Mouse (Mus musculus) spleen, postnatal 4 days (tissue): ENCODE results near the gene Prodh2.
"Not testable (repeated sequence)": the region's sequence is repeated elsewhere in the genome, so short reads cannot be mapped to it uniquely, and the experiment has no call there.

Source experiments
- DNase-seq, 2 experiments: peaks; one replicate each; pipeline ENCODE4 v3.0.0; 2022; ENCODE audit warnings: low spot score in 2 of 2

Gene Prodh2

DNA sequence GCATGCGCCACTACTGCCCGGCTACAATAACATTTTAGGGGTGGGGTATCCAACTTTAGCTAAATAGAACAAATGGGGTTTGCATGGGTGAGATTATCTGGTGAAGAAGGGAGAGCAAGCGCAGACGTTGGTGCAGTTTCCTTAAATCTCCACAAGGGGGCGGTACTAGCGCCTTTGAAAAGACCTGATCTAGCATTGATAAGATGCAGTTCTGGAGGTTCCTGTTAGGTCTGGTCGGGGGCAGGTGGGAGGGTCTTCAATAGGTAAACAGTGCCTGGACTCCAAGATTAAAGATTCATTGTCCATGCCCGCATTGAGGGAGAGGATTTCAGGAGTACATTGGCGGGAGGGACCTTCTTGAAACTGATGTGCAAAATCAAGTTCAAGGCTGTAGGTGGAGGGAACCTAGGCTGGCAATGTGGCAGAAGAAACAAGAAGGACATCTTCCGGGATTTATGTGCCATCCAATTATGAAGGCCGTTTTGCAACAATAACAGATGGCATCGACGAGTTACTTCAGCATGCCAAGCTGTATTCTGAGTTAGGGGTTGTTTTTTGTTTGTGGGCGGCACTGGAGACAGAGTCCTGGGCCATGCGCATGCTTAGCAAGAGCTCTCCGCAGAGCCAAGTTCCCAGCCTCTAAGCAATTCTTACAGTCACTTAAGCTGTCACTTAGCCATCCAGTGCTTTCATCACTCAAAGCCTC, 3.0 kb upstream of the Prodh2 start:
- peak; percentile 36 to 71 for DNase-seq

DNA sequence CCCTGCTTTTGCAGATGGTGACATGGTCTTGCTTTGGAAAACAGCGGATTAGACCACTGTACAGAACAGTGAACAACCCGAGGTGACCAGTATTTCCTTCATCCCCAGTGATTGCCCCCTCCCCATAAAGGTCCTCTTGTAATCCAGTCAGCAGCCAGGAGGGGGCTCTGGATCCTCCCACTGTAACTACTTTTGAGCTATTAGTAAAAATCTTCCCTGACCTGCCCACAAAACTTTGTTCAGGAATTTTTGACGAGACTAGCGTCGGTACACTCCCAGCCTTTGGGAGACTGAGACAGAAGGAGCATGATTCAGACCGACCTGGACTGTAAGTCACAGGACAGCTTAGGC, 2.5 kb upstream of the Prodh2 start:
- DNase-seq: no peak

DNA sequence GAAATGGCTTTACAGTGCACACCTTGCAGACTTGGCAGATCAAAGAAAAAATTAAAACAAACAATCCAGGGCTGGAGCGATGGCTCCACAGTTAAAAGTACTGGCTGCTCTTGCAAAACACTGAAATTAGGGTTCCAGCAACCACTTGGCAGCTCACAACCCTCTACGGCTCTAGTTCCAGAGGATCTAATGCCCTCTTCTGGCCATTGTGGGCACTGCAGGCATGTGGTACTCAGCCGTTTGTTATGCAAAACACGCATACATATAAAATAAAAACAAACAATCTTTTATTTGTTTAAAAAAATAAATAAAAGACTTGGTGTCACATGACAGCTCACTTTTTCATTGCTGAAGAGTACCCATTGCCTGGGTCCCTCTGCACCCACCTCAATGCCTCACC, 657 bp upstream of the Prodh2 start:
- peak; percentile 69 to 91 for DNase-seq

DNA sequence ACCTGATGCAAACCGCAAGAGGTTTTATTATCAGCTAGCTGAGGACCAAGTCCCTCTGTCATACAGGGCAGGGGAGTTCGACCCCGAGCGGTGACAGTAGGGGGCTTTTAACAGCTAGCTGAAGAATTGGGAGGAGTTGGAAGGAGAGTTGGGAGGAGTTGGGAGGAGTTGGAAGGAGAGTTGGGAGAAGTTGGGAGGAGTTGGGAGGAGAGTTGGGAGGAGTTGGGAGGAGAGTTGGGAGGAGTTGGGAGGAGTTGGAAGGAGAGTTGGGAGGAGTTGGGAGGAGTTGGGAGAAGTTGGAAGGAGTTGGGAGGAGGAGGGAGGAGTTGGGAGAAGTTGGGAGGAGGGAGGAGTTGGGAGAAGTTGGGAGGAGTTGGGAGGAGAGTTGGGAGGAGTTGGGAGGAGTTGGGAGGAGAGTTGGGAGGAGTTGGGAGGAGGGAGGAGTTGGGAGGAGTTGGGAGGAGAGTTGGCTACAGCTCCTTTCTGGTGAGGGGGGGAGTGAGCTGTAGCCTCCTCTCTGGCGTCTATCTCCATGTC, 2.2 kb downstream of the Prodh2 start:
- DNase-seq: not testable (repeated sequence)

DNA sequence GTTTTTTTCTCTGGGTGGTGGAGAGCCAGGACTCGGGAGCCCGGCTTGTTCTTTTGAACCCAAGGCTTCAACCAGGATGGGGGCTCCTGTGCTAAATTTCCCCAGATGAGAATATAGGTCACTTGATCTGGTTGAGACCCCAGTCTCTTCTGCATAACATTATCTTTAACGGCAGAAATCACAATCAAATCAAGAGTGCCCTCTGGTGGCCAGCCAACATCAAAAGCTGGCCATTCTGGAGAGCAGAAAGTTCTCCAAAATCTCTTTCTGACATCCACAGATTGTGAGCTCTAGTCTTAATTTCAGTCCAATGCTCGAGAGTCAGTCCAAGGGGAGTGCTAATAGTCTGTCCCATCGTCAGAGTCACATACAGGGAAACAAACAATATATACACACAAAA, 7.7 kb downstream of the Prodh2 start:
- DNase-seq: not testable (repeated sequence)

DNA sequence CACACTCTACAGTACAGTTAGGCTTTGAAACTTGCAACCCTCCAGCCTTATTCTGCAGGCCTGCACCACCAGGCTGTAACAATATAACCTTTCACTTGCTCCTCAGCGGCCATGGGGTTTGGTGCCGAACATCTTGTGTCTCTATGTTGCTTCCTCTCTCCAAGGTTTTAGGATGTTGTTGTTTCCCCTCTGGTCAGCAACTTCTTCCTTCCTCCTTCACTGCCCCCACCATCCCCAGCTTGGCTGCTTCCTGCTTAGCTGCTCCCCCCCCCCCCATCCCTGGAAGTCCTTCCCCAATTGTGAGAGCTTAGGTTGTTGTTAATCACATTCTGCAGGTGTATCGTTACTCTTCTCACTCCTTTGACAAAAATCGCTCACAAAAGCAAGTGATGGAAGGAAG, 14.6 kb downstream of the Prodh2 start:
- DNase-seq: no peak

DNA sequence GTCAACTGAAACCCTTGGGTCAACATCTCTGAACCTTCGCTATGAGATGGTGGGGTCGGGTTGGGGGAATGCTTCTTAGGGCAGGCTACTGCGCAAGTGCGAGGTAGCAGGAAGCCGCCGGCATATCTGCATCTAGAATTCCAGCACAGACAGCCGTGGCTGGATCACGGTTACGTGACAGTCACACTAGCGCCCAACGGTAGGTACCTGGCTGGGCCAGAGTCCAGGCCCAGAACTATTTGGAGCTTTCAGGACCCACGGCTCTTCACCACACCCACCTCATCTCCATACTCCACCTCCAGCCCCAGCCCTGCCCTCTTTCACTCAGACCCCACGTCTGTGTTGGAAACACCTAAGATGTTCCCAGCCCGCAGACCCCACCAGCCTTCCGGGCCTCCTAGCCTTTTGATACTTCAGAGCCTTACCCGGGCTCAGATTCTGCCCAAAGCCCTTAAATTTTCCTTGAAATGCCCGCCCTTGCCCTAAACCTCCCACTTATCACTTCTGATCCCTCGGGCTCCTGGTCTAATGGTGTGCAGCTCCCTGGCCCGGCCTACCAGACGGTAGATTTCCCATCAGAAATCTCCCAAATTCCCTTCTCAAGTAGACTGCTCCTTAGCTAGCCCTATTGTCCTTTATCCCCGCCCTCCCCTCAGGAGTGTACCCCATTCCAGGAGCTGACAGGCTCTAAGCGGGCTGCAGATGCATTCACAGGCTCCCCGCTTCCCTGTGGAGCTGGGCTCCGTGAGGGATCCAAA, 21.8 kb downstream of the Prodh2 start:
- no peak for DNase-seq

DNA sequence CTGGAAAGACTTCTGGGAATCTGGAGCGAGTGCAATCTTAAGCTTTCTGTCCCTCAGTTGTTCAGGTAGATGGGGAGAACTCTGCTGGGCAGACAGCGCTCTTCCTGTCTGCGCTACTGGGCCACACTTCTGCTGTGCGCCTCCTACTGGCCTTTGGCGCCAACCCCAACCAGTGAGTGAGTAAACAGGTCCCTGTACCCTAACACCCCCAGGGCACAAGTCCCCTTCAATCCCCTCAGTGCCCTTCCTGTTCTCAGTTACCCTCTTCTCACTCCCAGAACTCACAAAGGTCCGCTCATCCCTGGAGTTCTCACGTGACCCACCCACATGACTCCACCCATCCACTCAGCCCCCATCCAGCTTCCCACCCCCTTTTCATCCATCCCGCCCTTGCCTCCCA, 24.9 kb downstream of the Prodh2 start:
- DNase-seq: no peak

DNA sequence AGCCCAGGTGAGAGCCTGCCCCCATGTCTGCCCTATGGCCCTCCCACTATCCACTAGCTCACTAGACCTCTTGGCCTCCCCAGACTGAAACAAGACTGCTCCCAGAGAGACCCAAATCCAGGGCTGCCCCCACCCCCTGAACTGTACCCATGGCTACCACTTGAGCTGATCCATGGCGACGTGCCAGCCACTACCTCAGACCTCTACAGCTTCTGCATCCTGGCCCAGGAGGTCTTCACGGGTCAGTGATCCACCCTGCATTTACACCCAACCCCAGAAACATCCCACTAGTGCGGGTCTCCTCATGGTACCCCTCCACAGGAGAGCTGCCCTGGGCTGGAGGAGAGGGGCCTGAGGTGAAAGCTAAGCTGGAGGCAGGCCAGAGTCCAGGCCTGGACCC, 27.0 kb downstream of the Prodh2 start:
- no peak for DNase-seq

DNA sequence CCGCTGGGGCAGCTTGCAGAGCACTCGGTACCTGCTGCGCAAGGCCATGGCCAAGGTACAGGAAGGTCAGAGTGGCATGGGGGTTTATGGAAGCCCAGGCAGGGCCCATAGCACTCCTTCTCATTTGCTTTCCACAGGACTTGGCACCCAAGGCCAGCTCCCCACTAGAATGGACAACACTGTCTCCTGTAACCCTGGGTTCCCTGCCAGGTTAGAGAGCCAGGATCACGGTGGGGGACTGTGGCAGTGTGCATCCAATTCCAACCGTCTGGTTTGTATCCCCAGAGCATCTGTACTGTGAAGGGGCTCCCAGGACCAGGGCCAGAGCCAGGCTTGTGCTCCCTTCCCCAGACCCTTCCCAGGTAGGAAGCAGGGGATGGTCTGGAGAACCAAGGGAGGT, 27.4 kb downstream of the Prodh2 start:
- no peak for DNase-seq

DNA sequence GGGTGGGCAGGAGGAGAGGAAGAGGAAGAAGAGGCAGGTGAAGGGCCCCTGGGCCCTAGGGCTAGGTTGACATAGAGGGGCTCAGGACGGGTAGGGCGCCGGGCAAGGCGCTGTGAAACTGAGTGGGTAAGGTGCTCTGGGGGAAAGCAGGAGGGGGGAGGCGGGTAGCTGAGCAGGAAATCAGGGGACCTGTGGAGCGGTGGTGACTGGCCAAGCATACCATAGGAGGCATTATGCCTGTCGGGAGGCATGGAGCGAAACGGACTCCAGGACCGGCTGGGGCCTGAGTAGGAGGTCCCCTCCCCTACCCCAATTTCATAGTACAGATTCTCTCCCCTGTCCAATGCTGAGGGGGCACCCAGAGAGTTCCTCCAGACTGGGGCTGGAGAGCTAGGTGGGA, 29.4 kb downstream of the Prodh2 start:
- no peak for DNase-seq

DNA sequence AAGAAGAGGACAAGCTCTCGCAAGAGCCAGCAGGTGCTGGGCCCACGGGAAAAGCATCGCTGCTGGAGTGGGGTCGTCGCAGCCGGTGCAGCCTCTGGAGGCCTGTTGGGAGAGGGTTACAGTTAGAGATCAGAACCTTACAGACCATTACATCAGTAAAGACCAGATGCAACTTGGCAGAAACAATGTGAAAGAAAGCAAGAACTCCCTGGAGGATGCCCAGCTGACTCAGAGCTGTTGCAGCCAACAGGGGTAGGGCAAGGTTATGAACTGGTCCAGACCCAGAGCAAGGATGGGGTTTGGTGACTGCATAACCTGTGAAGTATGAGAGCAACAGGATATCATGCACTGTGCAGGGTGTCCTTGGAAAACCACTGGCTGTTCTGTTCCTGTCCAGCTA, 31.1 kb downstream of the Prodh2 start:
- DNase-seq: no peak

DNA sequence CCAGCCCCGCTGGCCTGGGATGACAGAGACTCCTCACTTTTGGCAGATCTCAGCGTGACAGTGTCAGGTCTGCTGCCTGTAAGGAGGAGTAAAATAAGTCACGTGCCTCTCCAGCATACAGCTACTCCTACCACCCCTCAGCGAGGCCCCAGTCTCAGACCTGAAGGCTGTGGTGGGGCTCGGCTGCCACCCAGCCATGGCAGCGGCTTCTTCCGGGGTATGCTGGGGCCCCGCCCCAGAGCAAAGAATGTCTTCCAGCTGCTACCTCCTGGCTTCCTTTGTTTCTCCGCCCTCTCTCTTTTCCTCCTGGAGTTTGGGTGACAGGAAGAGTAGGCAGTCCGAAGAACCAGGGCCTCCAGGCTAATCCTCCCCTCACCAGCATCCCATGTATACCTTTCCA, 32.5 kb downstream of the Prodh2 start:
- DNase-seq: peak in 1 of 2 experiments; percentile 61

DNA sequence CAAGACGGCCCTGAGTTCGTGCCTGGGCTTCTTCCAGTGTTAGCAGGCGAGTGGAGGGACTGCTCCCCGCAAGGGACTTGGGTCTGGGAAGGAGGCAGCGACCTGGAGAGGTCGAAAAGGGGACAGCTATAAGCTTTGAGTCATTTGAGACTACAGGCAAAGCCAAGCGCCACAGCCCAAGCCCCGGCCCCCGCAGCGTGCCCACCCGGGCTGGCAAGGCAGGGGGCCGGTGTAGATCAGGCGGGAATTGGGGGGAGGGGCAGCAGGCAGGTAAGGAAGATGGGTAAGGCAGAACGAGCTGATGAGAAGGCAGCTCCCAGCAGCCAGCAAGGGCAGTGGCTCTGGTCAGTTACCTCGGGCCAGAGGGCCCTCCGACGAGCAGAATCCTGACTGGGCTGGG, 33.0 kb downstream of the Prodh2 start:
- DNase-seq: peak in 1 of 2 experiments; percentile 59

DNA sequence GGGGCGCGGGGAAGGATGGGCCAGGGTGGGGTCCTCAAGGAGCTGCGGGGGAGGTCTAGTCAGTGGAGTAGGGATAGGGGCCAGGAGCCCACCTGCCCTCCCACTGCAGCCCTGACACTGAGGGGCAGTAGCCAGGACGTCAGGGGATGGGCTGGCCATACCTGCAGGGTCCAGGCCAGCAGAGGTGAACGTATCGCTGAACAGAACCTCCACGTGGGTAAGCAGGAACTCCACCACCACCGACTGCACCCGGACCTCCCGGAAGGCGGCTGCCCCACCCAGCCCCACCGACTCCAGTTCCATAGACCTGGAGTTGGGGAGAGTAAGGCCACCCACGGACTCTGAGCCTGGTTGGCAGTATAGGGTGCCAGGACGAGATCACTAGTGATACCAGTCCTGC, 33.6 kb downstream of the Prodh2 start:
- DNase-seq: peak in 1 of 2 experiments; percentile 58

DNA sequence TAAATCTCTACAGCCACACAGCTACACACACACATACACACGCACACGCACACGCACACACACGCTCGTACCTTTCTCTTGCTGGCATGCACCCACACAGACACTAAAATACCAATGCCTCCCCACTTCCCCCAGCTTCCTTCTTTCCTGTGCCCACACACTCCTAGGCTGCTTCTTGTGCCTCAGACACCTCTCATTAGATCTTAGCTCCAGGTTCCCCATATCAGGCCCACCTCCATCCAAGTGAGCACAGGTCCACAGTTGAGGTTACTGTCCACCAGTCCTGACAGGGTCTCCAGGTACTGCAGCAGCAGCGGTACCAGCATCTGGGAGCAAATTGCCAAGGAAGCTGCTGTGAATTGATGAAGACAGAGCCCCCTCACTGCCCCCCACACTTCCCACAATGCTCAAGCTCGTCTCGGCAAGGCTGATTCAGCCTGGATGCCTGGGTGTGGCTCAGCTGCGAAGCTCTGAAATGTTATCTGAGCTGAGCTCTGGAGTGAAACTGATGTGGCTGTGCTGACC, 37.9 kb downstream of the Prodh2 start:
- DNase-seq: peak in 1 of 2 experiments; percentile 56

DNA sequence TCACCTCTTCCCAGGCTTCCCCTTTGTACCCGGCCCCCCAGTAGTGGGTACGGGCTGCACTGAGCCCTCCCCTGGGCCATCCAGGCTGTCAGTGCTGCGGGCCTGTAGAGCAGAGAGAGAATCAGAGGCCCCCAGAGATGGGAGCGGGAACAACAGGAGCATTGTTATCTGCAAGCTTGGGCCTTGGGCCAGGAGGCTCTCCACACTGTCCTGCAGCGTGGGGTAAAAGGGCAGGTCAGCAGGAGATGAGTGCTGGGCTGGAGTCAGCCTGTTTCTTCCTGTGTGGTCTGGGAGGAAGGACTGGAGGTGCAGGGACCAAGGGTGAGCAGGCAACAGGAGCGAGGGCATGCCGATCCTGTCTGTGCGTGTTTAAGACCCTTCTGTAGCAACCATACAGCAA, 39.5 kb downstream of the Prodh2 start:
- DNase-seq: peak in 1 of 2 experiments; percentile 60

DNA sequence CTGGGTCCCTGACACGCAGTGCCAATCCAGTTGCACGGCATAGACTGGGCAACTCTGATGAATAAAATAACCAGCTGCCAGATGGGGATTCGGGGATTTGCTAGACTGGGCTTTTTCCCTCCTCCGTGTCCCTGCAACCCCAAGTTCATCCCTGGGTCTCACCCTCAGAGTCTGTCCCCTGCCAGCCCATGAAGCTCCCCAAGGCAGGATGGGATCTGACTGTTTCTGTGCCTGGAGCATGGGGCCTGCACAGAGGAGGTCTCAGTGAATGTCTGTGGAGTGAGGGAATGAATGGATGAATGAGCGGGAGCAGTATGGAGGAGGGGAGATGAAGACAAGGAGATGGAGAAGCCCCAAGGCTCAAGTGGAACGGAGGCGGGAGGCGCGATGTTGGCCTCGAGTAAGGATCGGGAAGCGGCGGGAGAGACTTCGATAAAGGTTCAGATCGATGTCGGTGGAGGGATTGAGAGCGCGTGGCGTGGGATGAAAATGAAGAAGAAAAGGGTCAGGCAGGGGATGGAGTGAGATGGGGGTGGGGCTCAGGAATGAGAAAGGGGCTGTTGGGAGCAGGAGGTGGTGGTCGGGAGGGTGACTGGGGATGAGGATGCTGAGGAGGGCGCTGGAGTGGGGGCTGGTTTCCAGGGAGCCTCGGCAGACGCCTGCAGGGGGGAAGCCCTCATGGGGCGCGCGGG, 40.7 kb downstream of the Prodh2 start:
- peak in 1 of 2 experiments; percentile 71 for DNase-seq

DNA sequence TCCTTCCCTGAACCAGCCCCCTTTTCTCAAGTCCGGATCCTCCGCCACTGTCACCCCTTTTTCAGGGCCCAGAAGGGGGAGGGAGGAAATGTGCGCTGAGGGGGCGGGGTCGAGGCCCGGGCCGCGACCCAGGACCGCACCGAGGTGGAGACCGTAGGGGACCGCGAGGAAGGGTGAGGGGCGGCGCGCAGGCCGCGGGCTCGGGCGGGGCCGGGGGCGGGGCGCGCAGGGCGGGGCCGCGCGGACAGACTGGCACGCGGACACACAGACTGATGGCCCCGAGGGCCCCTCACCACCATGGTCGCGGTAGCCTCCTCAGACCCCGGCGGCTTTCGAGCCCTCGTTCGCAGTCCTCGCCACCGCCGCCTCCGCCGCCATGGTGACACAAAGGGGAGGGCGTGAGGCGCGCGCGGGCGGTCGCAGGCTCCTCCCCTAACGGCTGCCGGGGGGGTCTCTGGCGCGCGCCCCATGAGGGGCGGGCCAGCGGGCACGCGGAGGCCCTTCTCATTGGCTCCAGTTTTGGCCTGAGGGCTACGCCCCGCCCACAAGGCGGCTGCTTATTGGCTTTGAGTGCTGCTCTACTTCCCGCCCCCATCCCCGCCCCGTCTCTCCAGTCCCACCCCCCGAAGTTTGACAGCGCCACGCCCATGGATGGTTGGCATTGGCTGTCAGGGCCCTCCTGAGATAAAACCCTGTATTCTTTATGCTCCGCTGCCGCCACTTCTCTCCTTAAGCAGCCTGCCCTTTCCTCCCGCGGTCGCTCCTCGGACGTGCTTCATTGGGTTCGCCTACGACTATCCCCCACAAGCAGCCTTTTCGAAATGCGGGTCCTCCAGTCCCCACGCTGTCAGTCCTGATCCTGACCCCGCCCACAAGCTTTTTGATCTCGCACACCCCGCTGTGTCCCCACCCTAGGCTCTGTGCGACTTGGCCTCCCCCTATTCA, 41.5 kb downstream of the Prodh2 start, which contains the start of gene Arhgap33:
Arhgap33 (minus strand) TSS at position 428 of the 945 bp plus-strand sequence.
- peak; percentile 96 to 97 for DNase-seq

DNA sequence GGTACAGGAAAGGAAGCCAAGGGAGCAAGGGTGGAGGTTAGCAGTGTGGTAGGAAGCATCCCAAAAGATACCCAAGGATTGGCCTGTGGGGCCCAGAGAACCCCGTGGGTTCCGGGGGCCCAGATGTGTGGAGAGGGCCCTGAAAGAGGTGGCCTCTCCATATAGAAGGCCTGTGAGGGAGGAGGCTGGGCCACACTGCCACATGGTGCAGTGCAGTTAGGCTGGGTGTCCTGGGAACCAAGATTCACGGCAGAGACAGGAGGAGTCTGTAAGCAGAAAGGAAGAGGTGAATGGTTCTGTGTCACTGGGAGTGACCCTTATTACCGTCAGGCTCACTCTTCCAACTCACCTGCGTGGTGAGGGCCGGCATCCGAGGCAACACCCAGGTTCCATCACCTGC, 47.1 kb downstream of the Prodh2 start:
- no peak for DNase-seq

DNA sequence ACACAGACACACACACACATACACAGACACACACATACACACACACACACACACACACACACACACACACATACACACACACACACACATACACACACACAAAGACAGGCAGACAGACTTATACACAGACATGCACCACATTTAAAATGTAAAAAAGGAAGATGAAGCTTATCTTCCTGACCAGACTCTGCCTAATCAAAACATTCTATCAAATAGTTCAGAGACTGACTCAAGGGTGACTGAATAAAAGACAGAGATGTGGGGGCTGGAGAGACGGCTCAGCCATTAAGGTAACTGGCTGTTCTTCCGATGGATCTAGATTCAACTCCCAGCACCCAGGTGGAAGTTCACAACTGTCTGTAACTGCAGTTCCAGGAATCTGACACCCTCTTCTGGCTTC, 50.9 kb downstream of the Prodh2 start:
- DNase-seq: no peak
